ENCODE assay signal across 10 mouse cellular contexts in the genomic region with DNA sequence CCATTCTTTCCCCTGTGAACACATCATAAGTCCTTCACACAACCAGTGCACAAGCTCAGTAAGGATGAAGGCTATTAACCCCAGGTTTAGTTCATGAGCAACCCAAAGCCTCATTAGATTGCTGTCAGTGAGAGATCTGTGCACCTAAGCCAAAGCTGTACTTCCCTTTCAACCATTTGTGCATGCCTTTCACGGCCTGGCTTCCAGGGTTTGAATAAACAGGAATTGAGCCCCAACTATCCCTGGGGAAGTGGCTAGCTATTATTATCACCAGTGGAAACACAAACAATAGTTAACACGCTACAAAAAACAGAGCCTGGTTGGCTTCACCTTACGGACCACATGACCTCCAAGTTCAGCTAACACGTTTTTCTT.
DNase-seq lines count a peak whose midpoint lies in the region; ATAC-seq and TF ChIP-seq lines count a peak whose summit lies in the region.
"Had no signal": no experiment of that assay in that cellular context is flagged by ENCODE, and none has a peak within 500 bp of the region (broad histone marks: within the 10 kb centered on the region; RNA-seq: fewer than 3 reads in every experiment).

No protein-coding gene starts in this region.

- WGBS in forebrain, embryonic 10.5 days: 47% methylated on average over 4 of the region's 4 CpGs
- 50% methylated on average over 4 of the region's 4 CpGs for whole genome bisulfite sequencing in forebrain, postnatal 0 days
- 36% methylated on average over 4 of the region's 4 CpGs for WGBS in liver, embryonic 16.5 days (ENCODE audit: insufficient replicate concordance)
- WGBS in liver, embryonic 11.5 days: 49% methylated on average over 4 of the region's 4 CpGs
- 52% methylated on average over 4 of the region's 4 CpGs for WGBS in forebrain, embryonic 14.5 days
- WGBS in limb, embryonic 12.5 days: 54% methylated on average over 4 of the region's 4 CpGs

- H3K4me2 ChIP-seq in forebrain, postnatal 0 days (ENCODE audit: low read depth): no peak overlapping the region
- no peak overlapping the region for H3K4me2 ChIP-seq in liver, embryonic 16.5 days (ENCODE audit: low read depth, low read length)
- no peak overlapping the region for H3K4me2 ChIP-seq in liver, embryonic 11.5 days
- H3K4me2 ChIP-seq in forebrain, embryonic 14.5 days (ENCODE audit: low read length): no peak overlapping the region
- H3K4me2 ChIP-seq in limb, embryonic 12.5 days: no peak overlapping the region

- peaks cover 100% of the 10 kb centered on the region for H3K27me3 ChIP-seq in forebrain, embryonic 10.5 days (ENCODE audit: poor library complexity, severe bottlenecking)
- H3K27me3 ChIP-seq in forebrain, postnatal 0 days (ENCODE audit: insufficient read depth, low read length): no peaks in the 10 kb centered on the region
- peaks cover 5% of the 10 kb centered on the region; the same call in 1 of the 2 replicates for H3K27me3 ChIP-seq in liver, embryonic 16.5 days (ENCODE audit: control insufficient read depth, insufficient read depth, low read depth, low read length)
- H3K27me3 ChIP-seq in liver, embryonic 11.5 days (replicated peaks; ENCODE audit: control insufficient read depth, insufficient read depth, low read length): peaks cover 9% of the 10 kb centered on the region
- H3K27me3 ChIP-seq in forebrain, embryonic 14.5 days (replicated peaks; ENCODE audit: control insufficient read depth, insufficient read depth, low read length): 0 out of 2 replicates have a peak, but pooled peaks cover 3% of the 10 kb centered on the region
- H3K27me3 ChIP-seq in limb, embryonic 12.5 days: peaks cover 67% of the 10 kb centered on the region

- TF ChIP-seq CTCF in forebrain, postnatal 0 days (IDR thresholded peaks at IDR 0.05; ENCODE audit: low read depth): no peak

- H3K36me3 ChIP-seq in forebrain, embryonic 10.5 days (replicated peaks): no peaks in the 10 kb centered on the region
- no peaks in the 10 kb centered on the region for H3K36me3 ChIP-seq in forebrain, postnatal 0 days (ENCODE audit: insufficient read depth)
- no peaks in the 10 kb centered on the region for H3K36me3 ChIP-seq in liver, embryonic 16.5 days (ENCODE audit: control insufficient read depth, insufficient read depth)
- H3K36me3 ChIP-seq in liver, embryonic 11.5 days (ENCODE audit: control insufficient read depth, insufficient read depth, low read length): no peaks in the 10 kb centered on the region
- H3K36me3 ChIP-seq in forebrain, embryonic 14.5 days (ENCODE audit: control insufficient read depth, insufficient read depth, low read length): no peaks in the 10 kb centered on the region
- no peaks in the 10 kb centered on the region for H3K36me3 ChIP-seq in limb, embryonic 12.5 days

- no peak overlapping the region for H3K4me3 ChIP-seq in forebrain, embryonic 10.5 days
- no peak overlapping the region for H3K4me3 ChIP-seq in forebrain, postnatal 0 days (ENCODE audit: low read depth, low read length)
- no peak overlapping the region for H3K4me3 ChIP-seq in liver, embryonic 16.5 days (ENCODE audit: low read depth, low read length)
- no peak overlapping the region for H3K4me3 ChIP-seq in liver, embryonic 11.5 days (ENCODE audit: low read depth, low read length)
- H3K4me3 ChIP-seq in forebrain, embryonic 14.5 days (ENCODE audit: low read depth, low read length): no peak overlapping the region
- H3K4me3 ChIP-seq in limb, embryonic 12.5 days (replicated peaks): no peak overlapping the region

- peaks cover 25% of the 10 kb centered on the region for H3K4me1 ChIP-seq in forebrain, embryonic 10.5 days
- H3K4me1 ChIP-seq in forebrain, postnatal 0 days (ENCODE audit: insufficient read depth): no peaks in the 10 kb centered on the region
- no peaks in the 10 kb centered on the region for H3K4me1 ChIP-seq in liver, embryonic 16.5 days (ENCODE audit: control insufficient read depth, low read depth, low read length)
- H3K4me1 ChIP-seq in liver, embryonic 11.5 days (replicated peaks; ENCODE audit: control insufficient read depth, insufficient read depth, low read length): no peaks in the 10 kb centered on the region
- no peaks in the 10 kb centered on the region; the same call in 1 of the 2 replicates for H3K4me1 ChIP-seq in forebrain, embryonic 14.5 days (ENCODE audit: control insufficient read depth, insufficient read depth, low read length)
- 0 out of 2 replicates have a peak, but pooled peaks cover 8% of the 10 kb centered on the region for H3K4me1 ChIP-seq in limb, embryonic 12.5 days (replicated peaks)

- DNase-seq in forebrain, embryonic 10.5 days (ENCODE audit: extremely low spot score, low spot score): no peak
- no peak for DNase-seq in forebrain, postnatal 0 days
- DNase-seq in liver, embryonic 11.5 days (ENCODE audit: low spot score): no peak
- peak; percentile 5 for DNase-seq in forebrain, embryonic 14.5 days (ENCODE audit: low spot score)
- no peak for DNase-seq in MN1 (ENCODE audit: low spot score)
- no peak for DNase-seq in c-Kit-positive CD71-positive TER-119-positive erythroid progenitor cells, embryonic 14.5 days (ENCODE audit: low spot score)
- DNase-seq: right cerebral cortex, adult 18-20 months; thymus, postnatal 36 days had no signal

- H3K9me3 ChIP-seq in forebrain, embryonic 10.5 days: no peaks in the 10 kb centered on the region
- no peaks in the 10 kb centered on the region for H3K9me3 ChIP-seq in forebrain, postnatal 0 days (ENCODE audit: low read length)
- no peaks in the 10 kb centered on the region for H3K9me3 ChIP-seq in liver, embryonic 16.5 days (replicated peaks; ENCODE audit: control insufficient read depth, low read length)
- H3K9me3 ChIP-seq in liver, embryonic 11.5 days (ENCODE audit: control insufficient read depth, low read length): no peaks in the 10 kb centered on the region
- H3K9me3 ChIP-seq in forebrain, embryonic 14.5 days (replicated peaks; ENCODE audit: control insufficient read depth, low read length): no peaks in the 10 kb centered on the region
- no peaks in the 10 kb centered on the region for H3K9me3 ChIP-seq in limb, embryonic 12.5 days

- H3K9ac ChIP-seq in forebrain, postnatal 0 days: no peak overlapping the region
- H3K9ac ChIP-seq in liver, embryonic 16.5 days (ENCODE audit: low read depth, low read length): no peak overlapping the region
- no peak overlapping the region for H3K9ac ChIP-seq in liver, embryonic 11.5 days (ENCODE audit: low read depth, low read length)
- no peak overlapping the region for H3K9ac ChIP-seq in forebrain, embryonic 14.5 days (ENCODE audit: low read length)
- H3K9ac ChIP-seq in limb, embryonic 12.5 days (replicated peaks): no peak overlapping the region

- 0 out of 2 replicates have a peak overlapping the region, but pooled peaks have one; percentile 44 for H3K27ac ChIP-seq in forebrain, embryonic 10.5 days
- H3K27ac ChIP-seq in forebrain, postnatal 0 days (ENCODE audit: low read depth, low read length): no peak overlapping the region
- peak overlapping the region; percentile 48 for H3K27ac ChIP-seq in liver, embryonic 16.5 days (ENCODE audit: low read length)
- no peak overlapping the region for H3K27ac ChIP-seq in liver, embryonic 11.5 days (ENCODE audit: low read depth, low read length)
- H3K27ac ChIP-seq in forebrain, embryonic 14.5 days (ENCODE audit: low read depth, low read length): peak overlapping the region; percentile 44; the same call in 1 of the 2 replicates
- H3K27ac ChIP-seq in limb, embryonic 12.5 days: peak overlapping the region; percentile 35; the same call in 1 of the 2 replicates

- no peak for ATAC-seq in forebrain, postnatal 0 days
- ATAC-seq in liver, embryonic 16.5 days (ENCODE audit: low read depth): no peak
- no peak for ATAC-seq in liver, embryonic 11.5 days (replicated peaks; ENCODE audit: low FRiP score)
- ATAC-seq in forebrain, embryonic 14.5 days: 0 out of 2 replicates have a peak, but pooled peaks have one; percentile 10
- no peak for ATAC-seq in limb, embryonic 12.5 days (ENCODE audit: insufficient number of reproducible peaks, insufficient read depth, low FRiP score, low TSS enrichment, low read depth)

Comparison
In these comparisons a context has a peak if more than half of its experiments do, and no peak if none do; other contexts are left out.
1. H3K27ac ChIP-seq: peak in forebrain, embryonic 10.5 days (single experiment), liver, embryonic 16.5 days (single experiment), forebrain, embryonic 14.5 days (single experiment) and limb, embryonic 12.5 days (single experiment); none in forebrain, postnatal 0 days (single experiment) and liver, embryonic 11.5 days (single experiment).